Mouse (Mus musculus) heart, embryonic 11.5 days (tissue): ENCODE measurements at regions not wholly inside any gene's neighbourhood (a gene's known extent, or its start where the extent isn't known, plus 50 kb on each side); places are given as distances from the start of the nearest gene placed in this dataset.

ENCODE experiments used
- ATAC-seq: fragments of 200-750 bp; cut with Nextera tagmentation; replicated peaks from 2 replicates; pipeline ENCODE4 v1.8.0; 2017; ENCODE audit warnings: moderate library complexity; ENCODE audit not compliant: insufficient number of reproducible peaks, low FRiP score, low TSS enrichment
- H3K27ac ChIP-seq: fragments of 300-500 bp; sonication (generic); 2 replicates; pipeline ENCODE4 v1.5.1; 2014; ENCODE audit warnings: mild to moderate bottlenecking, low read depth, low read length
- H3K27me3 ChIP-seq: fragments of 300-500 bp; sonication (generic); 2 replicates; pipeline ENCODE4 v1.6.1; 2014; ENCODE audit warnings: mild to moderate bottlenecking, low read length, mixed read lengths; ENCODE audit not compliant: control insufficient read depth, insufficient read depth
- H3K36me3 ChIP-seq: fragments of 300-500 bp; sonication (generic); 2 replicates; pipeline ENCODE4 v1.6.1; 2014; ENCODE audit warnings: mild to moderate bottlenecking, low read length, moderate library complexity, mixed read lengths; ENCODE audit not compliant: control insufficient read depth, insufficient read depth
- H3K4me1 ChIP-seq: fragments of 300-500 bp; sonication (generic); 2 replicates; pipeline ENCODE4 v1.6.1; 2014; ENCODE audit warnings: low read length; ENCODE audit not compliant: control insufficient read depth, insufficient read depth
- H3K4me2 ChIP-seq: fragments of 300-500 bp; sonication (generic); 2 replicates; pipeline ENCODE4 v1.6.1; 2014; ENCODE audit warnings: mild to moderate bottlenecking, moderate library complexity
- H3K4me3 ChIP-seq: fragments of 300-500 bp; sonication (generic); 2 replicates; pipeline ENCODE4 v1.5.1; 2014; ENCODE audit warnings: low read depth, low read length
- H3K9ac ChIP-seq: fragments of 300-500 bp; sonication (generic); 2 replicates; pipeline ENCODE4 v1.6.1; 2014; ENCODE audit warnings: mild to moderate bottlenecking, low read depth, low read length, moderate library complexity
- H3K9me3 ChIP-seq: fragments of 300-500 bp; sonication (generic); replicated peaks from 2 replicates; pipeline ENCODE4 v1.6.1; 2016; ENCODE audit warnings: low read length; ENCODE audit not compliant: control insufficient read depth
- WGBS: fragments of 180-500 bp; shearing (Covaris S2); extraction: QIAGEN DNeasy Blood & Tissue Kit; methylation state at CpG from one replicate; pipeline ENCODE4 v1.1.7; 2014; ENCODE audit not compliant: insufficient replicate concordance; 5-methylcytosine and 5-hydroxymethylcytosine counted together

- no peak for ATAC-seq
- Histone ChIP-seq H3K27ac (no peak overlapping the region), H3K9ac (no peak overlapping the region), H3K4me1 (no peaks in the 10 kb centered on the region; the same call in 1 of the 2 replicates), H3K4me2 (no peak overlapping the region), H3K9me3 (no peaks in the 10 kb centered on the region), H3K4me3 (no peak overlapping the region), H3K27me3 (no peaks in the 10 kb centered on the region), H3K36me3 (no peaks in the 10 kb centered on the region)
- 67% methylated on average over 2 of the region's 2 CpGs for WGBS
Measured at GRCm38 (mm10) chr15:62181454-62181910, 1258.7 kb upstream of the A1bg start.

DNA sequence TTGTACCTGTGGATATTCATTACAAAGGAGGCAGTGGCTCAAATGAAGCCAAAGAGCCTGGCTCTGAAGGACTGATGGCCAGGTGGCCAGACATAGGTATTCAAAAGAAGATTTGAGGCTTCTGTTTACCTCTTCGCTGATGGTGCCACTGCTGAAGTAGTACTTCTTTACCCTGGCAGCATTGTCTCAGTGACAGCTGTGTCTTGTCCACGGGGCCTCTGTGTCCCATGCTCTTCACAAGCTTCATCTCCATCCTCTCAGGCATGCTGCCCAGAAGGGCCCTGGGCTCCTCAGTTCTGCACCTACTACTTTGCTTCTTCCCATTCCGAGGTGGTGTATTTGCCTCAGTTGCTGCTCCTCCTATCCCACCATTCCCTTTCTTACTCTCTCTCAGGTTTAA is 1257.9 kb upstream of the A1bg start:
- no peak overlapping the region for H3K9ac ChIP-seq
- no peaks in the 10 kb centered on the region; the same call in 1 of the 2 replicates for H3K4me1 ChIP-seq
- ATAC-seq: no peak
- H3K27ac ChIP-seq: no peak overlapping the region
- no peak overlapping the region for H3K4me2 ChIP-seq
- no peak overlapping the region for H3K4me3 ChIP-seq
- 82% methylated on average over 3 of the region's 3 CpGs for WGBS
- no peaks in the 10 kb centered on the region for H3K36me3 ChIP-seq
- H3K27me3 ChIP-seq: no peaks in the 10 kb centered on the region
- no peaks in the 10 kb centered on the region for H3K9me3 ChIP-seq

- no peak for ATAC-seq
- 84% methylated on average over 2 of the region's 2 CpGs for WGBS
- Histone ChIP-seq H3K4me1 (no peaks in the 10 kb centered on the region; the same call in 1 of the 2 replicates), H3K4me3 (no peak overlapping the region), H3K9me3 (no peaks in the 10 kb centered on the region), H3K36me3 (no peaks in the 10 kb centered on the region), H3K4me2 (no peak overlapping the region), H3K9ac (no peak overlapping the region), H3K27me3 (no peaks in the 10 kb centered on the region), H3K27ac (no peak overlapping the region)
Measured at GRCm38 (mm10) chr15:62179801-62180200, 1257.0 kb upstream of the A1bg start.

DNA sequence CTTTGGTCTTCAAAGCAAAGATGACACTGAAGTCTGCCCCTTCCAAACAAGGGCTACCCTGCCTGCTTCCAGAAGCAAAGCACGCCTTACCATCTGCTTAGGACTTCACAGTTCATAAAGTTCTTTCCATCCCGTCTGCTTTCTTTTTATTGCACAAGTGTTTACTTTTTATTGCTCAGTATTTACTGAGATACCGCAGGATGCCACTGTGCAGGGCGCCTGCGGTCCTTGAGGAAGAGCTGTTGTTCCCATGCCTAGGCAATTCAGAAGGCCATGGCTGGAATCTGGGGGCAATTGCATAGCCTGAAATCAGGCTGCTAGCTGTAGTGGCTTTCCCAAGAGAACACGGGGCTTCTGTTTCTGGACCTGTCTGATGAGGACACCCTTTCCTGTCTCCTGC is 1255.8 kb upstream of the A1bg start:
- Histone ChIP-seq H3K27ac (no peak overlapping the region), H3K4me1 (no peaks in the 10 kb centered on the region; the same call in 1 of the 2 replicates), H3K9ac (no peak overlapping the region), H3K36me3 (no peaks in the 10 kb centered on the region), H3K4me2 (no peak overlapping the region), H3K4me3 (no peak overlapping the region), H3K9me3 (no peaks in the 10 kb centered on the region), H3K27me3 (no peaks in the 10 kb centered on the region)
- no peak for ATAC-seq
- WGBS: 89% methylated on average over 6 of the region's 6 CpGs

GRCm38 (mm10) chr15:62177768-62178410 is 1255.1 kb upstream of the A1bg start:
- H3K9me3 ChIP-seq: no peaks in the 10 kb centered on the region
- WGBS: 84% methylated on average over 9 of the region's 9 CpGs
- ATAC-seq: no peak
- no peak overlapping the region for H3K4me2 ChIP-seq
- no peaks in the 10 kb centered on the region; the same call in 1 of the 2 replicates for H3K4me1 ChIP-seq
- H3K4me3 ChIP-seq: no peak overlapping the region
- H3K27me3 ChIP-seq: no peaks in the 10 kb centered on the region
- no peaks in the 10 kb centered on the region for H3K36me3 ChIP-seq
- no peak overlapping the region for H3K27ac ChIP-seq
- no peak overlapping the region for H3K9ac ChIP-seq

DNA sequence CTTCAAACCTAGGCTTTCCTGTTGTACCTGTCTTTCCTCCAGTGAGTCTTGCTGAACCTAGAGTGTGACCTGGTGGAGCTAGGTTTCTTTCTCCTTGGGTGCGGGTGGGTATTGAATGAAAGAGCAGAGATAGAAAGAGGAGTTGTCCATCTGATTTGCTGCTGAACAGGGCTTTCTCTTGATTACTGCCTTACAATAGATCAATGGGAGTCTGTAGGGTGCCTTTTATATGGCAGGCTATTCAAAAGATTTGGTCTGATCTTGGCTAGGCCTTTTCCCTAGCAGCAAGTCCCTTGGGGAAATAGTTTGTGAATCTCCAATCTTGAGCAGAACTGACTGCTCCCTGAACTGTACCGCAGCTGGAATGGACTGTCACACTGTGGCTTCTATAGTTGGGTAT is 1253.3 kb upstream of the A1bg start:
- Histone ChIP-seq H3K9ac (no peak overlapping the region), H3K27me3 (no peaks in the 10 kb centered on the region), H3K9me3 (no peaks in the 10 kb centered on the region), H3K4me2 (no peak overlapping the region), H3K36me3 (no peaks in the 10 kb centered on the region), H3K4me1 (no peaks in the 10 kb centered on the region; the same call in 1 of the 2 replicates), H3K27ac (no peak overlapping the region), H3K4me3 (no peak overlapping the region)
- ATAC-seq: no peak
- WGBS: 92% methylated on average over 2 of the region's 2 CpGs

DNA sequence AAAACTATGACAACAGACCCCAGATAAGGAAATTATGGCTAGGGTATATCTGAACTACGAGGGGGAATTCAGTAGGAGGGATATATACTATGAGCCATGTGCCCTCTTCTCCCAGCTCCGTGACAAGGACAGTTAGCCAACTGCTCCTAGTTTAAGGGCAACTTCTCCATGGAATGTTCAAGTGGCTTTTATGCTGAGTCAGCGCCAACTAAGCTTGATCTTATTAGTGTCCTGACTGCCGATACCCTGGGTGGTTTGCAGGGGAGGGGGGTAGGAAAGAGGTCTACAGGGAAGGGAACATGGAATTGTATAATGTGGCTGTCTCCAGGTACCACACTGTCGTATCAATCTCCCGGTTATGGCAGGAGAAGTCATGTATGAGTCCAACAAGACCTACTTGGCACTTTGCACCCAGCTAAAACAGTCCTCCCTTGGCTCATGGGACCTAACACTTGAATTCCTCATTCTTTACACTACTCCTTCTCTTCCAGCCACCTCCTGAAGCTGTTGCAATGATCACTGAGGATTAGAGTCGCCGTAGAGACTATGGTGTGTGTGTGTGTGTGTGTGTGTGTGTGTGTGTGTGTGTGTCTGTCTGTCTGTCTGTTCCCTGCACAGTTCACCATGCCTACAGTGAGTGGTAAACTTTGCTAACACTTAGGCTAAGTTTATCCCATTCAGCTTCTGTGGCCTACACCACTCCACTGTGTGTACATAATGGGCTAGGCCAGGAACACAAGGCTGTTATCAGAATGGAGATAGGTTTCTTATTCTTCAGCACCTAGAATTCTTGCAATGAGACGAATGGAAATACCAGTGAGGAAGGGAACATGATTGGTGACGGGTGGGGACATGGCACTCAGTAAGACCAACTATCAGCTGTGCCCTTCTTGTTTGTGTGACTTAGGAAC is 1251.1 kb upstream of the A1bg start:
- H3K9me3 ChIP-seq: no peaks in the 10 kb centered on the region
- H3K4me2 ChIP-seq: no peak overlapping the region
- no peaks in the 10 kb centered on the region; the same call in 1 of the 2 replicates for H3K4me1 ChIP-seq
- ATAC-seq: no peak
- H3K4me3 ChIP-seq: no peak overlapping the region
- no peak overlapping the region for H3K9ac ChIP-seq
- no peak overlapping the region for H3K27ac ChIP-seq
- no peaks in the 10 kb centered on the region for H3K36me3 ChIP-seq
- WGBS: 75% methylated on average over 10 of the region's 10 CpGs
- H3K27me3 ChIP-seq: no peaks in the 10 kb centered on the region

- no peak overlapping the region for H3K27ac ChIP-seq
- no peak overlapping the region for H3K4me3 ChIP-seq
- no peak overlapping the region for H3K9ac ChIP-seq
- H3K4me1 ChIP-seq: no peaks in the 10 kb centered on the region; the same call in 1 of the 2 replicates
- no peak for ATAC-seq
- H3K4me2 ChIP-seq: no peak overlapping the region
- H3K9me3 ChIP-seq: no peaks in the 10 kb centered on the region
- WGBS: 71% methylated on average over 7 of the region's 7 CpGs
- no peaks in the 10 kb centered on the region for H3K36me3 ChIP-seq
- H3K27me3 ChIP-seq: no peaks in the 10 kb centered on the region
Measured at GRCm38 (mm10) chr15:62171632-62172031, 1248.8 kb upstream of the A1bg start.
